Mouse (Mus musculus) MN1 (cell line): ENCODE data around the gene Plxna4.
"Not testable (repeated sequence)": the region's sequence is repeated elsewhere in the genome, so short reads cannot be mapped to it uniquely, and the experiment has no call there.

Experiments used
- DNase-seq: peaks from one replicate; pipeline ENCODE4 v3.0.0-alpha.2; 2016; ENCODE audit warnings: low spot score

The Plxna4 gene

DNA sequence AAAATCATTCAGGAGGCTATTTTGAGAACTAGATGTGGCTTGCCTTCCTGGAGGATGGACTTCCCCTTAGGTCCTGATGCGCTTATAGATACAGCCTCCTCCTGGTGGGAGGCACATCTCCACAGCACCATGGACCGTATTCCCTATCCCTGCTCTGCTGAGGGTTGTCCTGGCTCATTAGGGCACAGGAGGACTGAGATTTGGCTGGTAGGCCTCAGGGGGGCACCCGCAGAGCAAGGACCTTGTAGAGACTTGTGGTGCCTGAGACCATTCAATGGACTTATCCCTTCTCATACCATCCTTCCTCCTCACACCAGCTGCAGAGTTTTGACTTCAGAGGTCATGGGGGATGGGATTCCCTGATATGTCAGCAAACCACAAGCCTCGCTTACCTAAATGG is 47.8 kb downstream of the Plxna4 start:
- no peak for DNase-seq

DNA sequence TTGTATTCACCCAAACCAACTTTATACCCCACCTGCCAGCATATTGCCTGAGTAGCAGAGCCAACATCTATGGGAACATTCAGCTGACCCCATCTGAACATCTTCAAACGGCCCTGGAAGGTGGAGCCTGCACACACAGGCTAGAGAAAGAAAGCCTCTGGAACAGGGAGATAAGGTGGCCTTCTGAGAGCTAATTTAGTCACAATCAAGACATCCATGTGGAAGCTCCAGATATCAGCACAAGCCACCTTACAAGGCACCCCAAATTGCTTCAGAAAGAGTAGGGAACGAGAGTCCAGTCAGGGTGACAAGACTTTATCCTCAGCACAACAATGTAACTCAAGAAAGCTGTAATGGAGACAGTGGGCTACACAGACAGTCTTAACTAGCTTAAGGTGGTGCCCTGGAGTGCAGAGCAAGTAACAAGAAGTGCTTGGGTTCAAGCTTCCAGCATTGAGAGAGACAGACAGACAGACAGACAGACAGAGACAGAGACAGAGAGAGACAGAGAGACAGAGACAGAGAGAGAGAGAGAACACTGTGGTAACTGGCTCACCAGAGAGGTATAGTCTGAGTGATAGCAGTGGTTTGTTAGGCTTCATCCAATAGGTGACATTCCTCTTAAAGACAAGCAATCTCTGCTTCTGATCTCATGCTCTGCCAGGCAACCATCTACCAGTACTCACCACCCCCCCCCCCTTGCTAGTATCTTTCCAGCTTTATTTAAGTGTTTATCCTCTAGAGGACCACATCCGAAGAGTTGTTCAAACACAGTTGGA is 53.8 kb downstream of the Plxna4 start:
- no peak for DNase-seq

DNA sequence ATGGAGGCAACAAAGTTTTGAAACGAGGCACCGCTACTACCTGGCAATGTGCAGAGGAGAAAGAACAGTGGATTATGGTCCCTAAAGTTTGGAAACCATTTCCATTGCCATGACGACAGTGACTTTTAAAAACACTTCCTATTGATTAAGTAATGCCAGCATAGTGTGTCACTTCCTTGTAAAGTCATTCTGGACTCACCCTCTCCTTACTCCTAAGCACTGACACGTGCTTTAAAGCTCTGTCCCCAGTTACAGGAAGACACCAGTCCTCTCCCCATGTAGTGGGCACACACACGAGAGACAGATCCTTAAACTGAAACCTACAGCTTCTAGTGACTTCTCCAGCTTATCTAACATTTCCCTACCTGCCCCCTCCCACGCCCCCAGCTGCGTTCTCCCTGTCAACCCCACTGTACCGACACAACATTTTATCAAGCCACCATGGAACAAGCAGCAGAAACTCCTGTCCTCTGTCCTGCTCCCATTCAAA is 59.9 kb downstream of the Plxna4 start:
- no peak for DNase-seq

DNA sequence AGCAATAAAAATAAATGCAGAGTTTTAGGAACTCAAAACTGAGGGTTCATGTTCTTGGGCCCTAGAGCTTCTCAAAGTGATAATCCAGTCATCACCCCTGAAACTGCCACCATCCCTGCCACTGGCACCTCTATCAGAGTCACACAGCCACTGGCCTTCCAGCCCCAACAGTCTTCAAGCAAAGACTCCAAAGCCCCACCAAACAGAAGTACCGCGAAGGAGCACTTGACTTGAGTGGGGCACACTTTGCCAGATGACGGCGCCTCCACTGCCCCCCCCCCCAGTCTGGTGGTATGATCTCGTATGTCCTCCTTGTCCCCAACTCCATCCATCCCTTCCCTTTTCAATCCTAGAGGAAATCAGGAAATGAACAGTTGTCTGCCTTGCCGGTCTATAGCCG is 60.5 kb downstream of the Plxna4 start:
- no peak for DNase-seq

DNA sequence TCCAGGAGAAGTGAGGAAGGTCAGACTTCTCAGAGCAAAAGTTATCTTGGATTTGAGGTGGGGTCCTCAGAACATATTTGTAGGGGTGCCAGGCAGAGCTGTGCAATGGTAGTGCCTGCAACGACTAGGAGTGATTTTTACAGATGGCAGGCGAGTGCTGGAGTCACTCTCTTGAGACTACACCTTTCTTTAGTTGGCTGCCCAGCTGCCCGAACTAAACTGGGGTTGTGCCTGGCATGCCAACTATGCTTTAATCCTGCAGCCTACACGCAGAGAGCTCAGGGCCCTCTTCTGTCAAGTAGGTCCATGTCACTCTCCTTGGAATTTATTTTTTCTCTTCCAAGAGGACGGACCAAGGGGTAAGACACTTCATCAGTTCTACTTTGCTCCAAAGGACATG is 61.2 kb downstream of the Plxna4 start:
- no peak for DNase-seq

DNA sequence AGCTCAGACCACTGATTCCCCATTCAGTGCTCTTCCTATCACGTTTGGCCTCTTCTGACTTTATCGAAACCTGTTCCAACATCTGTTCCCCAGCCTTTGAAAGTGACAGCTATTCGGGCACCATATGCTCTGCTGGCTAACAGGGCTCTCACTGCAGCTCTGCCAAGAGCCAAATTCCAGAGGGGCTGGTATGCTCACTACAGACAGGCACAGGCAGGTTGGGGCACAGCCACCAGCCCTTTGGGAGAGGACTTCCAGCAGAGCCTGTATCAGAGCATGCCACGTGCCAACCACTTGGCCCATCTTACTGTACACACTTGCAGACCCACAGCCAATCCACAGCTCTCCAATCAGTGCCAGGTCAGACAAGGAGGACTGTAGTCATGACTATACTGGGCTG is 67.9 kb downstream of the Plxna4 start:
- DNase-seq, result no peak

DNA sequence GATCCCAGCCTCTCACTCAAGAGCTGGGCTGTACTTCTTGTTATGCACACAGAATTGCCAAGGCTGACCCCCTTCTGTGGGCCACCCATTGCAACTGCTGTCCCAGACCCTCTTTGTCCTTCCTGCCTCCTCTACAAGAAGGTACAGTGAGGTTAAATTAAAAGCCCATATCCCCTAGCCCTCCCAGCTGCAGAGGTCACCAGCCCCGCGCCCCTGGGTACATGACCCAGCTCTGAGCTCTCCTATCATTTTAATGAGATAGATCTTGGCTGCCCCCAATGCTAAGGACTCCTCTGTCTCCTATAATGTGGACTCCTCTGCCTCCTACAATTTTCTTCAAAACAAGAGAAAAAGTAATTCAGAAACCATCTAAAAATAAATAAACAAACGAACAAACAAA is 69.4 kb downstream of the Plxna4 start:
- no peak for DNase-seq

DNA sequence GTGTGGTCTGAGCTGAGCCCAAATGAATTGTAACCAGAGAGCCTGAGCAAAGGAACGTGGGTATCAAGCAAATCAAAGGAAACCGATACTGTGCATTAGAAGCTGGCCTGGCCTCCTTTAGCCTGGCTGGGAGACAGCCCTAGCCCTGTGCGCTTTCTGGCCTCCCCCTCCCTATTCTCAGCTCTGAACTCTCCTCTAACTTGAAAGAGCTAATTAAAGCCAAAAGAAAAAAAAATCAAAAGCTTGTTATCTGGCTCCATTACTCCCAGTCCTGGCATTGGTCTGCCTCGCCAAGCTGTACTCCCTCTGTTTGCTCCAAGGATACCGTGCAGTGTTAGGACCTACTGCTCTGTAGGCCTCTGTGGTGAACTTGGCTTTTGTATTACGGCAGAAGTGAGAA is 73.9 kb downstream of the Plxna4 start:
- DNase-seq, result peak; percentile 16

DNA sequence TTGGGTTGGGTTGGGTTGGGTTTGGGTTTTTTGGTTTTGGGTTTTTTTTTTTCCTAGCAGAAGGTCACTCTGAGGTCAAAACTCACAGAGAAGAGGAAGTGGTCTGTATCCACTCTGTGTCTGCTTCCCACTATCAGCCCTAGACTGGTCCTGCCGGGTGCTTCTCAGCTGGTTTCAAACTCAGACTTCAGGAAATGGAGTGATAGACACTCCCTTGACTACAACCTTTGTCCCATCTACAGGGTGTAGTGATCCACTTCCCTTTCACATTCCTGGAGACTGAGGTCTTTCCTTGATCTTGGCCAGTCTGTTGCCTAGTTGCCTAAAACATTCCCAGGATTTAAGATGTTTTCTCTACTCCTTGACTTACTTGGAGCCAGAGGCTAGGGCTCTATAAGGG is 76.0 kb downstream of the Plxna4 start:
- no peak for DNase-seq

DNA sequence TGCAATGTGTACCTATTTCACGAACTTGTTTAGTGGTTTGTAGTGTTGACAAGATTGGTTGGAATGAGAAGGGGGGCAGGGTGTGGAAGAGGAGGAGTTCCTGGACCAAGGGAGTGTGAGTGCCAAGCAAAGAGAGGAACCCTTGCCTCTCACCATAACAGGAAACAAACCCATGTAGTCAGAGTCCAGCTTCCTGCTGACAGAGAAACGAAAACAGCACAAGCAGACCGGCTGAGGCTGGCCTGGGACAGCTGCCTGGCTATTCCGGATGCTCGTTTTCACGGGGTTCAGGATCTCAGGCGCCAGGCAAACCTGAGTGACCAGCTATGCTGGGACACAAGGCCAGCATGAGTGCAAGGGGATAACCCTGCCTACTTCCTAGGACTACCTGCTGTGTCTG is 77.1 kb downstream of the Plxna4 start:
- no peak for DNase-seq

DNA sequence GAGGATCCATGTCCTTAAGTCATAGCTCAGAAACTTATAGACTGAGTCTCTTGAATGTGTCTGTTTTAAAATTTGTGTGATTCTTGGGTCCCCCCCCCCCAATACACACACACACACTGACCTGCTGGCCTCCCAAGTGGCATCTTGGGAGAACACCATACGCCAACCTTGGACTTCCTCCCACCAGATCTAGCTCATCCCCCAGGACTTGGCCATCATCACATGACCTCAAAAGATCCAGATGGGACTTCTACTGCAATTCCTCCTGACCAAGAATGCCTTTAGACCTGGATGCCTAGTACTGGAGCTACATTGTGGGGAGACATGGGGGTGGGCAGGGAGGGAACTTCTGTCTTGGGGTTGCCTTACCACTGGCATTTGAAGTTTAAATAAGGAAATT is 77.5 kb downstream of the Plxna4 start:
- DNase-seq, result no peak

DNA sequence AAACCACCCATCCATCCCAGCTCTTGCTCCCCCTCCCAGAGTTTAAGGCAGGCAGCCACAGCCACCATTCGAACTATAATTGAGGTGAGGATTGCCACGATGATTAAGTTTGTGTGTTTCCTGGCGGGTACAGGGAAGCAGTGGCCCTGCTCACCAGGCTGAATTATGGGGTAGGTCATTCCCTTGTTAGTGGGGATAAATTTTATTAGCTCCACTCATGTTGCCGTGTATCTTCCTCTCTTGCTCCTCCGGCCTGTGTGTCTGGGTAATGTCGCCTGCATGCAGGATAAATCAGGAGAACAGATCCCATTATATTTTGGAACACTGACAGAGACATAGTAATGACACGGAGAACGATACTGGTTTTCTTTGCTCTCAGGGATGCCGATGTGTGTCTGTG is 78.9 kb downstream of the Plxna4 start:
- DNase-seq, result peak; percentile 83

DNA sequence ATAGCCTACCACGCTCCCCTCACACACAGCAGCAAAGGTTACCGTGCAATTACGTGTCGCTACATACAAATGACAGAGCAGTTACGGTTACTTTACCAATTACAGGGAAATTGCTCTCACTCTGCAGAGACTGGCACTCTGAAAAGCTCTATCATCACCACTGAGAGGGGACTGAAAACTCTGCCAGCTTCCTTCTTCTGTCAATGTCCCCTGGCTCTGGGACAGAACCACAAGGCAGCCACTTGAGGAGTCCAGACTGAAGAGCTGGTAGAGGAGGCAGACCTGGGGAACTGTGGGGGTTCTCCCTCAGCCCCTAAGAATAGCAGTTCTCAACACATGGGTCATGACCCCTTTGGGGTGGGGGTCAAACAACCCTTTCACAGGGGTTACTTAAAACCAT is 83.0 kb downstream of the Plxna4 start:
- DNase-seq, result no peak

DNA sequence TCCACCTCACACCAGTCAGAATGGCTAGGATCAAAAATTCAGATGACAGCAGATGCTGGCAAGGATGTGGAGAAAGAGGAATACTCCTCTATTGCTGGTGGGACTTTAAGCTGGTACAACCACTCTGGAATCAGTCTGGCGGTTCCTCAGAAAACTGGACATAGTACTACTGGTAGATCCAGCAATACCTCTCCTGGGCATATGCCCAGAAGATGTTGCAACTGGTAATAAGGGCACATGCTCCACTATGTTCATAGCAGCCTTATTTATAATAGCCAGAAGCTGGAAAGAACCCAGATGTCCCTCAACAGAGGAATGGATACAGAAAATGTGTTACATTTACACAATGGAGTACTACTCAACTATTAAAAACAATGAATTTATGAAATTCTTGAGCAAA is 86.8 kb downstream of the Plxna4 start:
- not testable (repeated sequence) for DNase-seq

DNA sequence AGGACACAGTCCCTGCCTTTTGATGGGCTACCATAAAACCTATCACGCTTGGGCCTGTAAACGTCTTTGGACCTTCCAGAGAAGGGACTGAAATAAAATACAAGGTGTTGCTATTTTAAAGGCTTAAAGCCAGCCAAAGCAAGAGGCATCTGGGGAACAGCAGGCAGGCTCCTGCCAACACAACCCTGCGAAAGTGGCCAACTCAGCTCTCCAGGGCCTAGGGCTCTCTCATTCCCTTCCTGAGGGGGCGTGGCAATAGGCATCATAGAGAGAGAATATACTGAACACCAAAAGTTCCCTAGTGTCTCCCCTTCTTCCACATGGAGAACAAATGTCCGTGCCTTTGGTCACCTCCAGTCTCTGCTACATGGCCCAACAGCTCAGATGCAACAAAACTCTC is 89.9 kb downstream of the Plxna4 start:
- DNase-seq, result no peak

DNA sequence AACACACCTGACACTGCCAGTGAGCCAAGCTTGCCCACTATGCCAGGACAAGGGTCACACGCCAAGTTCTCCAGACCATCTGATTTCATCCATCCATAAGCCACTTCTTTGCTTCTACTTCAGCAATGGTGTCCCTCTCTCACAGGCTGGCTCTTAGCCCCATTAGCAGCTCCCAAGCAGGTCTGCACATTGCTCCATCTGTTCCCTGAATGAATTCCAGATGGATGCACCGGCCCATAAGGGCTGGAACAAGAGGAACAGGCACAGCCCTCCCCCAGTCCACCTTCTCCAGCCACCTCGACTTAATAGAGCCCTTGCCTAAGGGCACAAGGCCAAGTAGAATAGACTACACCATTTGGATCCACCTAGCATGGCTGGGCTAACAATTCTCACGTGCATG is 91.9 kb downstream of the Plxna4 start:
- DNase-seq, result no peak

DNA sequence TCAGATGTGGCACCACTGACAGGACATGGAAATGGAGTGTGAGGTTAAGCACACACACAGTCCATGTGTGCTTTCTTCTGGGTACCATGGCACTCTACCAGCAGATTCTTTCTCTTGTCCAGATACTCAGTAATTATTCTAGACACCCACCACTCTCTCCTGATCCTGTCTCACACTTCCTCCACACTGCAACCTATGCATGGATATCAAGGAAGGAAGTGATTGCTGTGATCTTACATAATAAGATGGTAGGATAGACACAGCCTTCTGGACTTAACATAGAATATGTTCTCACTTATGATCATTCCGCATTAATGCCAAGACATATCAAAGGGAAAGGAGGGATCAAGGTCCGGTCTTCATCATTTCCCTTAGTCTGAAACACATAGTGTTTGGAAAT is 92.5 kb downstream of the Plxna4 start:
- DNase-seq, result no peak

DNA sequence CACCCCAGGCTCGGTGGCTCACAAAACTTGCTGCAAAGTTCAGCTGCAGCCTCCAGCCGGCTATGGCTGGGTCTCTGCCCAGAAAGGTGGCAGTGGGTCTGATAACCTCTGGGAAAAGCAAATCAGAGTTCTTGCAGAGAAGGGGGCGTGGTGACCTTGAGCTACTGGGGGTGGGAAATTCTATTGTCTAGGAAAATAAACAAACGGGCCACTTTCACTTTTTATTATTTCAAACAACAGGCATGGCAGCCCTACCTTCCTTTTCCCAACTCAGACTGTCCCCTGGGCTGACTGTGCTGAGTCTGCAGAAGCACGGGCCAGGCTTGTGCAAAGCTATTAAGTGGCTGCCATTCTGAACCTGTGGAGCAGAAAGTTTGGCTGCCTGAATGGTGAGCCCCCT is 94.4 kb downstream of the Plxna4 start:
- DNase-seq, result no peak

DNA sequence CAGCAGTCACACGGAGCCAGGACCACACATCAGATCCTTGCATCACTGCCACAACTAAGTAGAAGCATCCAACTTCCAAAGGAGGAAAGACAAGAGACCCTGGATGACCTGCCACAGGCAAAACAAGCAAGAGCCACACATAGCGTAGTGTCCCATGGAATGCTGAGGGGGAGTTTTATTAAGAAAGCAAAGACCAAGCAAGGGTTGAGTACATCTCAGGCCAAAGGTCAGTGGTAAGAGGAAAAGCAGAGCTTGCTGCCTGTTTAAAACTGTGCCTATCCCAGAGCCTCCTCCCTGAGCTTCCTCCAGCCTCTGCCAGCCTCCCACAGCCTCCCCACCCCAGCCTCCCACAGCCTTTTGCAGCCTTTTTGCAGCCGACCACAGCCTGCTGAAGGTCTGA is 100.9 kb downstream of the Plxna4 start:
- DNase-seq, result no peak

DNA sequence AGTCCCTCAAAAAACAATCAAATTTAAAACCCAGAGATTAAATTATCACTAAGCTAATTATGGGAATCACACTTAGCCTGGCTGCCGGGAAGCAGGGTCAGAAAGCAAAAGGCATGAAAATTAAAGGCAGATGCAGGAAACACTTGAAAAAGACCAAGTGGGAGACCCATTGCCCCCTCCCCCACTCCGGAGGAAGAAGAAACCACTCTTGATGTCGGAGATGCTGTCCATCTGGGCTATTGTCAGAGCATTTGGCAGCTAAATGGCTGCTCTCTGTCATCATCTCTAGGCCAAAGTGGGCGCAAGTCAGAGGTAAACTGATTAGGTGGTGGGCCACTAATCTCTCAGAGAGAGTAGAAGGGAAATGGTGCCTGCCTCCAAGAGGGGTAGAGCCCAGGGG is 105.5 kb downstream of the Plxna4 start:
- peak; percentile 71 for DNase-seq

DNA sequence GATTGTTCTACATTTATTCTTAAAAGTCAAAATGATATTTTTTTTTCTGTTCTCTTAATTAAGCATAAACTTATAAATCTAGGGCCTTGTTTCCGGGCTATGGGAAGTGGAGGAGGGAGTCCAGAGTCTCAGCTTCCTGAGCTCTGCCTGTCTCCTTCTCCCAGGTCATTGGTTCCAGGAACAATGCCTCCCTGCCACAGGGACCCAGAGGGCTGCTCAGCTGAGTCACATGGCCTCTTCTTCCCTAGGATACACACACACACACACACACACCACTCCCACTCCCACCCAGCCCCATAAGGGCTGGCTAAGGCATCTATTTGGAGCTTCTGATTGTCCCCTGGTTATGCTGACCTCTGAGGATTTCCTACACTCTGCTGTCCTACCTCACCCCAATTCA is 107.3 kb downstream of the Plxna4 start:
- no peak for DNase-seq

DNA sequence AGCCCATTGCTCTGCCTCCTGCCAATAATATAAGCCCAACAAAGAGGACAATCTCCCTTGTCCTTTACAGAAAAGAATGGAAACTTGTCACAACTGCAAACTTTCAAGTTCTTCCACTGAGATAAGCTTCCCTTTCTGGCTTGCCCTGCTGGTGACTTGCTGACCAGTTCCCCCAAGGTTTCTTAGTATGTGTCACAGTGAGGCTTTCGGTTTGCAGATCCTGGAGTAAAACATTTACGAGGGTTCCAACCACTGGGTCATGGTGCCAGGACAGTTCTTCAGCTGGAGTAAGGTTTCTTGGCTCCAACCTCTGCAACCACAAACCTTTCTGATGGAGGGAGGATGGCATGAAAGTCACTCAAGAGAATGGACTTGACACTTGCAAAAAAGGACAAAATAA is 108.2 kb downstream of the Plxna4 start:
- no peak for DNase-seq

DNA sequence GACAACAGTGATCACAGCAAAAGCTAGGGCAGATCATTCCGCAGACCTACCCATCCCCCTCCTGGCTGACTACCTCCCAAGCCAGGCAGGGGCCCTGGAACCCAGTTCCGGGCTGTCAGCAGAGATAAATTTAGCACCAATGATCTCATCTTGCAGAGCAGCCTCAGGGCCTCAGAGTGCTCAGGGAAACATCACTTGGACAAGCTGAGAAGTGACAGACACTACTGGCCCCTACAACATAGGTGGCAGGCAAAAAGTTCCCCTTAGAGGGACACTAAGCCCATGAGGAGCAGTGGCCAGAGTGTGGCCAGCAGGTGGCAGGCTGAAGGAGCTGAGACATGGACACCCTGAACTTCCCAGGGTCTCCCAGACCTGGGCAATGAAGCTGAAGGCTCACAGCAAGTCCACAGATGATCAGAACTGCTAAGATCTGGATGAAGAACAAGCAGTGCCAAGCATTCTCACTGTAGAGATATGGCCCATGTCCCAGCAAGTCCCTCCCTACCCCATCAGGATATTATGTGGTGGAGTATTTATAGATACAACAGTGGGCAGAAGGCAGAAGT is 108.7 kb downstream of the Plxna4 start:
- peak; percentile 87 for DNase-seq

DNA sequence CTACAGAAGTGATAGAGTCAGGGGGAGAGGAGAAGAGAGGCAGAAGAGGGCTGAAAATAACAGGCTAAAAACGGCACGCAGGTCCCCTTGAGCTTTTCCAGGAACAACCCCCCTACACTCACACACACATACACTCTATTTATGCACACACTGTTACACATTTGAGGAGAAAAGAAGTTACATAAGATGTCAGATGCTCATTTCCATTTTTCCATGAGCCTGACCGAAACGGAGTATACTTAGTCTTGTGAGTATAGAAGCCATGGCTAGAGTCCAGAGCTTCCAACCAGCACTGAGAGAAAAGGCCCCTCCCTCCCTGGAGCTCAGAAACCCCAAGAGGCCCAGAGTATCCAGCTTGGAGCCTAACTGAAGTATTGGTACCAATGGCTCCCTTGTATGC is 112.0 kb downstream of the Plxna4 start:
- DNase-seq, result no peak
